Mouse (Mus musculus) MEL (cell line): ENCODE measurements around the gene Tsen2.
A peak's percentile ranks its signal among the peaks of the same experiment; 100 is the strongest.

Source experiments
- BHLHE40 ChIP-seq: IDR thresholded peaks from 2 replicates; pipeline ENCODE4 v1.6.1; 2012; ENCODE audit warnings: low read depth, mild to moderate bottlenecking, inconsistent platforms, low read length, improper control_type of control experiment, borderline replicate concordance
- CTCF ChIP-seq, 3 experiments: IDR thresholded peaks in 2 of 3; conservative IDR thresholded peaks in 1 of 3; 2 replicates each; pipeline ENCODE4 v1.5.1; 2011 to 2012; ENCODE audit warnings: low read length in 3 of 3, low read depth in 2 of 3, mild to moderate bottlenecking in 2 of 3, improper control_type of control experiment in 1 of 3, inconsistent platforms in 1 of 3, mixed read lengths in 1 of 3, moderate library complexity in 1 of 3; ENCODE audit not compliant: control insufficient read depth in 1 of 3, insufficient read depth in 1 of 3, poor library complexity in 1 of 3, severe bottlenecking in 1 of 3
- EP300 ChIP-seq, 2 experiments: IDR thresholded peaks; 2 replicates each; pipeline ENCODE4 v1.6.1; 2011; ENCODE audit warnings: improper control_type of control experiment in 2 of 2, low read length in 2 of 2, low read depth in 1 of 2, mild to moderate bottlenecking in 1 of 2
- GATA1 ChIP-seq: IDR thresholded peaks from 2 replicates; pipeline ENCODE4 v1.6.1; 2011; ENCODE audit warnings: low read depth, low read length, improper control_type of control experiment
- JUND ChIP-seq: IDR thresholded peaks from 2 replicates; pipeline ENCODE4 v1.6.1; 2011; ENCODE audit warnings: low read depth, mild to moderate bottlenecking, improper control_type of control experiment, low read length
- MEF2A ChIP-seq: IDR thresholded peaks from 2 replicates; pipeline ENCODE4 v1.6.1; 2014; ENCODE audit warnings: low read depth, mild to moderate bottlenecking, inconsistent platforms, low read length, improper control_type of control experiment; ENCODE audit not compliant: poor library complexity, insufficient replicate concordance, severe bottlenecking; ENCODE audit errors: extremely low read depth
- POLR2A ChIP-seq, 2 experiments: IDR thresholded peaks; 2 replicates each; pipeline ENCODE4 v1.6.1; 2011 to 2012; ENCODE audit warnings: low read length in 2 of 2, mild to moderate bottlenecking in 2 of 2, control low read depth in 1 of 2, improper control_type of control experiment in 1 of 2, low read depth in 1 of 2, moderate library complexity in 1 of 2; ENCODE audit not compliant: control insufficient read depth in 1 of 2, insufficient read depth in 1 of 2, poor library complexity in 1 of 2
- TCF12 ChIP-seq: IDR thresholded peaks from 2 replicates; pipeline ENCODE4 v1.6.1; 2014; ENCODE audit warnings: low read depth, mild to moderate bottlenecking, inconsistent platforms, low read length, improper control_type of control experiment, moderate library complexity
- ZMIZ1 ChIP-seq: IDR thresholded peaks from 2 replicates; pipeline ENCODE4 v1.6.1; 2012; ENCODE audit warnings: low read depth, mild to moderate bottlenecking, inconsistent platforms, low read length, improper control_type of control experiment, moderate library complexity

GRCm38 (mm10) chr6:115541676-115542275 is 2.7 kb upstream of the Tsen2 start:
- TF ChIP-seq CTCF (IDR thresholded peaks at IDR 0.05 in 2 of 3, conservative IDR thresholded peaks at IDR 0.05 in 1 of 3; ENCODE audit: control insufficient read depth in 1 of 3, insufficient read depth in 1 of 3, low read depth in 2 of 3, low read length in 3 of 3, poor library complexity in 1 of 3, severe bottlenecking in 1 of 3) = no peak
- no peak for TF ChIP-seq JUND
- TF ChIP-seq MEF2A = no peak
- TF ChIP-seq BHLHE40 = no peak
- TF ChIP-seq POLR2A (IDR thresholded peaks at IDR 0.05; ENCODE audit: control insufficient read depth in 1 of 2, insufficient read depth in 1 of 2, low read depth in 1 of 2, low read length in 2 of 2, poor library complexity in 1 of 2) = no peak
- TF ChIP-seq TCF12 = no peak
- 0 out of 2 replicates have a peak, but pooled peaks have one; percentile 16 for TF ChIP-seq GATA1
- no peak for TF ChIP-seq EP300 (IDR thresholded peaks at IDR 0.05; ENCODE audit: low read depth in 1 of 2, low read length in 2 of 2)
- no peak for TF ChIP-seq ZMIZ1
